Mouse (Mus musculus) midbrain, embryonic 16.5 days (tissue): ENCODE measurements around the gene Ppp1r26. TPM values are rescaled to one million over a fixed set of nuclear protein-coding genes. Genes with fewer than 3 reads are reported as not detected.

Source experiments
- ATAC-seq: fragments of 200-750 bp; cut with Nextera tagmentation; 2 replicates; pipeline ENCODE4 v1.8.0; 2017; ENCODE audit warnings: moderate TSS enrichment
- H3K27ac ChIP-seq: fragments of 300-500 bp; sonication (generic); 2 replicates; pipeline ENCODE4 v1.5.1; 2014; ENCODE audit warnings: mild to moderate bottlenecking, low read length, mixed read lengths
- H3K27me3 ChIP-seq: fragments of 300-500 bp; sonication (generic); 2 replicates; pipeline ENCODE4 v1.6.1; 2014; ENCODE audit warnings: low read depth, low read length, mixed read lengths; ENCODE audit not compliant: control insufficient read depth, insufficient read depth
- H3K36me3 ChIP-seq: fragments of 300-500 bp; sonication (generic); 2 replicates; pipeline ENCODE4 v1.6.1; 2014; ENCODE audit warnings: mild to moderate bottlenecking, low read length, moderate library complexity, mixed read lengths; ENCODE audit not compliant: control insufficient read depth, insufficient read depth
- H3K4me1 ChIP-seq: fragments of 300-500 bp; sonication (generic); 2 replicates; pipeline ENCODE4 v1.6.1; 2014; ENCODE audit warnings: mild to moderate bottlenecking, low read length, mixed read lengths; ENCODE audit not compliant: control insufficient read depth, insufficient read depth
- H3K4me2 ChIP-seq: fragments of 300-500 bp; sonication (generic); 2 replicates; pipeline ENCODE4 v1.6.1; 2014; ENCODE audit warnings: mild to moderate bottlenecking, low read length, mixed read lengths
- H3K4me3 ChIP-seq: fragments of 300-500 bp; sonication (generic); 2 replicates; pipeline ENCODE4 v1.5.1; 2014; ENCODE audit warnings: low read depth, mild to moderate bottlenecking, low read length, moderate library complexity, mixed read lengths
- H3K9ac ChIP-seq: fragments of 300-500 bp; sonication (generic); 2 replicates; pipeline ENCODE4 v1.6.1; 2014; ENCODE audit warnings: low read depth, low read length, mixed read lengths
- H3K9me3 ChIP-seq: fragments of 300-500 bp; sonication (generic); replicated peaks from 2 replicates; pipeline ENCODE4 v1.6.1; 2014; ENCODE audit warnings: mild to moderate bottlenecking, low read length, mixed read lengths; ENCODE audit not compliant: control insufficient read depth, poor library complexity, severe bottlenecking
- WGBS: fragments of 180-500 bp; shearing (Covaris S2); extraction: QIAGEN DNeasy Blood & Tissue Kit; methylation state at CpG from one replicate; pipeline ENCODE4 v1.1.7; 2014; 5-methylcytosine and 5-hydroxymethylcytosine counted together
- polyA plus RNA-seq: library from polyadenylated mRNA; unstranded; fragments of >200 nt; fragmentation: Nextera tagmentation; extraction: Ambion mirVana; gene quantifications from 2 replicates; pipeline ENCODE4 v1.2.1, GENCODE M21; 2015

Ppp1r26 gene
- polyA plus RNA-seq, 1 experiment from 2014 or later: 22.7 TPM

DNA sequence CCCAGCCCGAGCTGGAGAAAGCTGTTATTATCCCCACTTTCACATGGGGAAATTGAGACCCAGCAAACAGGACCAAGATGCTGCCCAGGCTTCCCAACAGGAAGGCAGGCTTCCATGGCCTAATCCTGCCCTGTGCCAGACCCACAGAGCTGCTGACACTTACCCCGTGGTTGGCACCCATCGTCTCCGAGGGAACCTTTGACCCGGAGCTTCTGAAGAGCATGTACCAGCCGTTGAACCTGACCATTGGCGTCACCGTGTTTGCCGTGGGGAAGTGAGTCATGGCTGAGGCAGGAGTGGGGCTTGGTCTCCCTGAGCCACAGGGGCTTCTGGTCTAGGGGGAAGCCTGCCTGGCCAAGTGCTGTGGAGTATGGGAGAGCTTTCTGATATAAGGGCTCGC, 56.4 kb downstream of the Ppp1r26 start:
- no peak for ATAC-seq
- WGBS: 86% methylated on average over 10 of the region's 10 CpGs
- H3K4me2 ChIP-seq: no peak overlapping the region

GRCm38 (mm10) chr2:28504676-28505075, 58.1 kb downstream of the Ppp1r26 start:
- H3K4me2 ChIP-seq: no peak overlapping the region
- no peaks in the 10 kb centered on the region for H3K4me1 ChIP-seq
- no peaks in the 10 kb centered on the region for H3K36me3 ChIP-seq
- H3K9ac ChIP-seq: no peak overlapping the region
- 90% methylated on average over 13 of the region's 13 CpGs for WGBS
- H3K4me3 ChIP-seq: no peak overlapping the region
- H3K27me3 ChIP-seq: no peaks in the 10 kb centered on the region
- ATAC-seq: no peak
- H3K9me3 ChIP-seq: no peaks in the 10 kb centered on the region
- no peak overlapping the region for H3K27ac ChIP-seq

More for the DNA sequence above, 56.4 kb downstream of the Ppp1r26 start:
- no peaks in the 10 kb centered on the region for H3K9me3 ChIP-seq
- no peaks in the 10 kb centered on the region for H3K27me3 ChIP-seq
- no peak overlapping the region for H3K9ac ChIP-seq
- H3K27ac ChIP-seq: no peak overlapping the region
- H3K36me3 ChIP-seq: no peaks in the 10 kb centered on the region
- H3K4me3 ChIP-seq: no peak overlapping the region
- no peaks in the 10 kb centered on the region for H3K4me1 ChIP-seq

Other genes with a start within 250 kb of the Ppp1r26 start
- gene 1700007K13Rik, start 19.5 kb downstream of the Ppp1r26 start, polyA plus RNA-seq: 3.5 and 4.1 TPM in 2 replicates
- 45.7 and 47.8 TPM in 2 replicates for gene Mrps2, start 21.3 kb downstream of the Ppp1r26 start, polyA plus RNA-seq
- 1.1 and 1.2 TPM in 2 replicates for gene Gbgt1, start 50.1 kb downstream of the Ppp1r26 start, polyA plus RNA-seq
- 2.3 and 3.6 TPM in 2 replicates for gene Gm10134, start 59.3 kb downstream of the Ppp1r26 start, polyA plus RNA-seq
- 78.4 and 82.0 TPM in 2 replicates for gene Ralgds, start 66.3 kb downstream of the Ppp1r26 start, polyA plus RNA-seq
- not detected in 2 replicates for gene Cel, start 116.6 kb downstream of the Ppp1r26 start, polyA plus RNA-seq
- gene Gtf3c5, start 137.0 kb downstream of the Ppp1r26 start, polyA plus RNA-seq: 42.3 and 46.3 TPM in 2 replicates
- gene Gfi1b, start 175.2 kb downstream of the Ppp1r26 start, polyA plus RNA-seq: not detected in 2 replicates
- 30.4 and 37.9 TPM in 2 replicates for gene Tsc1, start 194.4 kb downstream of the Ppp1r26 start, polyA plus RNA-seq